Mouse (Mus musculus): ENCODE data around the gene Atp6v1f. TPM values are rescaled to one million over a fixed set of nuclear protein-coding genes. Genes with fewer than 3 reads are reported as not detected.

The Atp6v1f gene
- total and polyA plus RNA-seq, 2 experiments from 2014 or later = 302 to 361 TPM

GRCm38 (mm10) chr6:29433804-29434795 lies 33.4 kb upstream of the Atp6v1f start:
- H3K9ac ChIP-seq (replicated peaks; ENCODE audit: low read length, poor library complexity, severe bottlenecking) = no peak overlapping the region
- H3K9me3 ChIP-seq (ENCODE audit: low read length) = no peaks in the 10 kb centered on the region
- no peaks in the 10 kb centered on the region for H3K36me3 ChIP-seq (ENCODE audit: insufficient read depth, low read length)
- H3K4me1 ChIP-seq (ENCODE audit: insufficient read depth, low read length) = 0 out of 2 replicates have a peak, but pooled peaks cover 2% of the 10 kb centered on the region
- TF ChIP-seq CTCF (IDR thresholded peaks at IDR 0.05) = no peak
- ATAC-seq (ENCODE audit: low FRiP score) (no peak), DNase-seq (ENCODE audit: low spot score) (peak; percentile 37)
- no peak overlapping the region for H3K27ac ChIP-seq (ENCODE audit: low read depth, low read length)
- peak overlapping the region; percentile 36; the same call in 1 of the 2 replicates for H3K4me3 ChIP-seq (ENCODE audit: low read depth, low read length)
- 14% methylated on average over 27 of the region's 27 CpGs for WGBS
- peak overlapping the region; percentile 58 for H3K4me2 ChIP-seq (ENCODE audit: low read depth, low read length, poor library complexity, severe bottlenecking)
- H3K27me3 ChIP-seq (ENCODE audit: insufficient read depth, low read length) = peaks cover 33% of the 10 kb centered on the region

DNA sequence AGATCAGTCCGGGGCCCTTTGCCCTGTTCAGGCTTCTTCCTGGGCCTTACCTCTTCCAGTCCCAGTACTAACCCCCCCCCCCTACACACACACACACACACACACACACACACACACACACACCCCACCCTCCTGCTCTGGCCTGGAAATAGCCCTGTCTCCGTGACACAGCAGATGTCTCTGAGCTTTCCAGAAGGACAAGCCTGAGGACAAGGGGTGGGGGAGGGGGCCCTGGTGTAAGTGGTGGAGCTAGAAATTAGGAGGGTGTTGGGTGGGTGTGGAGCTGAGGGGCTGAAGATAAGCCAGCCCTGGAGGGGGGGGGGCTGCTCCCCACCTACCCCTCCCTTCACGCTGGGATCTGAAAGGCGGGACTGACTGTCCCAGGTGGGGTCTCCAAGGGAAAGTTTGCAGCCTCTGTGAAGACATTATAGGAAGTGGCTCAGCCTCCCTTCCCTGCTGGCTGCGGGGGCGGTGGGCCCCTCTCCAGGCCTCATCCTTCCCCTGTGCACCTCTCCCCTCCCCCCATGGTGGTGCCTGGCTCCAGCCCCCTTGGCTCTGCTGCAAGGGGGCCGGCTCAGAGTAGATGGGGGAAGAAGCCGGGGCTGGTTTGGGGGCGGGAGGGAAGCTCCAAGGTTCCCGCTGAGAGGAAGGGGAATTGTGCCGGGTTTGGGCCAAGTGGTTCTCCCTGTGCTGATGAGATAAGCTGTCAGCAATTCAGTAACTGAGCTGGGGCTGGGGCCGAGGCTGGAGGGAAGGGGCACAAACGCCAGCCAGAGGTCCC lies 32.4 kb upstream of the Atp6v1f start:
- TF ChIP-seq CTCF (IDR thresholded peaks at IDR 0.05) = no peak
- peak overlapping the region; percentile 12; the same call in 1 of the 2 replicates for H3K4me2 ChIP-seq (ENCODE audit: low read depth, low read length, poor library complexity, severe bottlenecking)
- H3K36me3 ChIP-seq (ENCODE audit: insufficient read depth, low read length) = no peaks in the 10 kb centered on the region
- H3K27me3 ChIP-seq (ENCODE audit: insufficient read depth, low read length) = peaks cover 33% of the 10 kb centered on the region
- no peaks in the 10 kb centered on the region for H3K9me3 ChIP-seq (ENCODE audit: low read length)
- no peak overlapping the region; the same call in 1 of the 2 replicates for H3K9ac ChIP-seq (replicated peaks; ENCODE audit: low read length, poor library complexity, severe bottlenecking)
- H3K27ac ChIP-seq (ENCODE audit: low read depth, low read length) = no peak overlapping the region
- 0 out of 2 replicates have a peak, but pooled peaks cover 2% of the 10 kb centered on the region for H3K4me1 ChIP-seq (ENCODE audit: insufficient read depth, low read length)
- H3K4me3 ChIP-seq (ENCODE audit: low read depth, low read length) = no peak overlapping the region
- ATAC-seq (ENCODE audit: low FRiP score) (peak; percentile 14; the same call in 1 of the 2 replicates), DNase-seq (ENCODE audit: low spot score) (peak; percentile 64)
- WGBS = 9% methylated on average over 13 of the region's 13 CpGs

DNA sequence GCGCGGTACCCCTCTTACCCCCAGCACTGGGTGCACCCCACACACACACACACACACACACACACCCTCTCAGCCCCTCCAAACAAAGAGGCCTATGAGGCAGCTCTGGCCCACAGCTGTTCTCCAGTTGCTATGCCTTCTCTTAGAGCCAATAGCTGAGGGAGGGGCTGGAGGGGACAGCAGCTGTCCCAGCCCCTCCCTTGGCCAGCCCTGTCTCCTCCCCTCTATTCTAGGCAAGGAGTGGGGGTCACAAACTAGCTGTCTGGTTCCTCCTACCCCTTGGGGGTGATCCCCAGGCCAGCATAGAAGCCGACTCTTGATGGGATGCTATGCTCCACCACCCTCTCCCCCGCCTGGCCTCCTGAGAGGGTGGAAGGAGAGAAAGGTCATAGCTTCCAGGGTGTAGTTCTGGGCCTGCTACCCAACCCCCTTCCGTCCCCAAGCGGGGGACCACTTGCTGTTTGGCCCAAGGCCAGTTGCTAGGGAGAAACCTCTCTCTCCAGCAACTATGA lies 31.5 kb upstream of the Atp6v1f start:
- peak; percentile 31 for ATAC-seq (ENCODE audit: low FRiP score)
- TF ChIP-seq CTCF (IDR thresholded peaks at IDR 0.05) = no peak
- 0 out of 2 replicates have a peak, but pooled peaks cover 2% of the 10 kb centered on the region for H3K4me1 ChIP-seq (ENCODE audit: insufficient read depth, low read length)
- H3K27ac ChIP-seq (ENCODE audit: low read depth, low read length) = no peak overlapping the region
- no peak overlapping the region for H3K4me3 ChIP-seq (ENCODE audit: low read depth, low read length)
- H3K9ac ChIP-seq (replicated peaks; ENCODE audit: low read length, poor library complexity, severe bottlenecking) = no peak overlapping the region
- peak overlapping the region; percentile 12; the same call in 1 of the 2 replicates for H3K4me2 ChIP-seq (ENCODE audit: low read depth, low read length, poor library complexity, severe bottlenecking)
- H3K27me3 ChIP-seq (ENCODE audit: insufficient read depth, low read length) = peaks cover 33% of the 10 kb centered on the region
- no peaks in the 10 kb centered on the region for H3K36me3 ChIP-seq (ENCODE audit: insufficient read depth, low read length)
- 7% methylated on average over 6 of the region's 6 CpGs for WGBS
- no peaks in the 10 kb centered on the region for H3K9me3 ChIP-seq (ENCODE audit: low read length)
- DNase-seq (ENCODE audit: low spot score) = peak; percentile 64

GRCm38 (mm10) chr6:29436461-29436934 lies 31.0 kb upstream of the Atp6v1f start:
- 0 out of 2 replicates have a peak overlapping the region, but pooled peaks have one; percentile 19 for H3K27ac ChIP-seq (ENCODE audit: low read depth, low read length)
- WGBS = 3% methylated on average over 11 of the region's 11 CpGs

GRCm38 (mm10) chr6:29439251-29439650 lies 28.3 kb upstream of the Atp6v1f start:
- 0 out of 2 replicates have a peak, but pooled peaks cover 2% of the 10 kb centered on the region for H3K4me1 ChIP-seq (ENCODE audit: insufficient read depth, low read length)
- no peak overlapping the region for H3K27ac ChIP-seq (ENCODE audit: low read depth, low read length)
- no peak overlapping the region for H3K4me3 ChIP-seq (ENCODE audit: low read depth, low read length)
- H3K36me3 ChIP-seq (ENCODE audit: insufficient read depth, low read length) = no peaks in the 10 kb centered on the region
- H3K4me2 ChIP-seq (ENCODE audit: low read depth, low read length, poor library complexity, severe bottlenecking) = no peak overlapping the region
- no peak for TF ChIP-seq CTCF (IDR thresholded peaks at IDR 0.05)
- 70% methylated on average over 4 of the region's 4 CpGs for WGBS
- H3K9me3 ChIP-seq (ENCODE audit: low read length) = no peaks in the 10 kb centered on the region
- DNase-seq (ENCODE audit: low spot score) (no peak), ATAC-seq (ENCODE audit: low FRiP score) (no peak)
- H3K9ac ChIP-seq (replicated peaks; ENCODE audit: low read length, poor library complexity, severe bottlenecking) = no peak overlapping the region
- peaks cover 12% of the 10 kb centered on the region for H3K27me3 ChIP-seq (ENCODE audit: insufficient read depth, low read length)

More at GRCm38 (mm10) chr6:29436461-29436934, 31.0 kb upstream of the Atp6v1f start:
- H3K9me3 ChIP-seq (ENCODE audit: low read length) = no peaks in the 10 kb centered on the region
- H3K4me1 ChIP-seq (ENCODE audit: insufficient read depth, low read length) = 0 out of 2 replicates have a peak, but pooled peaks cover 2% of the 10 kb centered on the region
- no peaks in the 10 kb centered on the region for H3K36me3 ChIP-seq (ENCODE audit: insufficient read depth, low read length)
- no peak overlapping the region for H3K4me3 ChIP-seq (ENCODE audit: low read depth, low read length)
- ATAC-seq (ENCODE audit: low FRiP score) (peak; percentile 41; the same call in 1 of the 2 replicates), DNase-seq (ENCODE audit: low spot score) (peak; percentile 59)
- peaks cover 33% of the 10 kb centered on the region for H3K27me3 ChIP-seq (ENCODE audit: insufficient read depth, low read length)
- no peak for TF ChIP-seq CTCF (IDR thresholded peaks at IDR 0.05)
- H3K4me2 ChIP-seq (ENCODE audit: low read depth, low read length, poor library complexity, severe bottlenecking) = no peak overlapping the region
- no peak overlapping the region for H3K9ac ChIP-seq (replicated peaks; ENCODE audit: low read length, poor library complexity, severe bottlenecking)
